Mouse (Mus musculus): ENCODE data around the gene Gtf2f1.

Gene Gtf2f1

GRCm38 (mm10) chr17:56973956-56974707 is 37.0 kb downstream of the Gtf2f1 start:
- no peak for DNase-seq

GRCm38 (mm10) chr17:56970081-56970480 is 41.0 kb downstream of the Gtf2f1 start:
- no peak for DNase-seq

- DNase-seq: no peak
Measured at GRCm38 (mm10) chr17:56969321-56969720, 41.8 kb downstream of the Gtf2f1 start.

- no peak for DNase-seq
Measured at GRCm38 (mm10) chr17:56963646-56964045, 47.4 kb downstream of the Gtf2f1 start.

GRCm38 (mm10) chr17:56962642-56963405 is 48.3 kb downstream of the Gtf2f1 start:
- no peak for DNase-seq

GRCm38 (mm10) chr17:56961880-56962279 is 49.2 kb downstream of the Gtf2f1 start:
- DNase-seq: no peak

GRCm38 (mm10) chr17:56958667-56959066 is 52.4 kb downstream of the Gtf2f1 start:
- DNase-seq: no peak

GRCm38 (mm10) chr17:56957763-56958429 is 53.2 kb downstream of the Gtf2f1 start:
- no peak for DNase-seq

GRCm38 (mm10) chr17:56954871-56955270 is 56.2 kb downstream of the Gtf2f1 start:
- DNase-seq: no peak
